Mouse (Mus musculus): ENCODE results near the gene Tarbp2. TPM values are rescaled to one million over a fixed set of nuclear protein-coding genes. Genes with fewer than 3 reads are reported as not detected.

Tarbp2 gene
- 41.7 and 44.3 TPM in 2 replicates for polyA plus RNA-seq (2015; fragmentation: Nextera tagmentation; extraction: Ambion mirVana)

GRCm38 (mm10) chr15:102517976-102518858 lies at the start of gene Tarbp2:
TSS of gene Tarbp2 (plus strand) at chr15:102518192.
- Histone ChIP-seq H3K4me2 (replicated peaks; ENCODE audit: low read depth) (peak within 1 kb of the TSS; percentile 91), H3K9me3 (ENCODE audit: control insufficient read depth, low read length) (no peaks in the 10 kb centered on the region), H3K4me3 (ENCODE audit: low read depth, low read length) (peak within 1 kb of the TSS; percentile 64), H3K27me3 (ENCODE audit: control insufficient read depth, insufficient read depth, low read length) (no peaks in the 10 kb centered on the region), H3K36me3 (ENCODE audit: control insufficient read depth, insufficient read depth, low read length) (peaks cover 3% of the 10 kb centered on the region; the same call in 1 of the 2 replicates), H3K4me1 (replicated peaks; ENCODE audit: control insufficient read depth, insufficient read depth) (no peaks in the 10 kb centered on the region), H3K9ac (ENCODE audit: low read length) (peak within 1 kb of the TSS; percentile 85), H3K27ac (replicated peaks) (peak within 1 kb of the TSS; percentile 99)
- TF ChIP-seq EP300 (optimal IDR thresholded peaks at IDR 0.05) (no peak), CTCF (IDR thresholded peaks at IDR 0.05; ENCODE audit: low read depth) (no peak)
- DNase-seq (ENCODE audit: low spot score) (peak; percentile 100), ATAC-seq (ENCODE audit: low FRiP score, low TSS enrichment) (peak; percentile 95)
- WGBS: under 1% methylated on average over 59 of the region's 60 CpGs

- no peak overlapping the region for H3K4me2 ChIP-seq (replicated peaks; ENCODE audit: low read depth)
- TF ChIP-seq CTCF (IDR thresholded peaks at IDR 0.05; ENCODE audit: low read depth): no peak
- TF ChIP-seq EP300 (optimal IDR thresholded peaks at IDR 0.05): no peak
- H3K4me3 ChIP-seq (ENCODE audit: low read depth, low read length): no peak overlapping the region
- no peaks in the 10 kb centered on the region for H3K27me3 ChIP-seq (ENCODE audit: control insufficient read depth, insufficient read depth, low read length)
- H3K9me3 ChIP-seq (ENCODE audit: control insufficient read depth, low read length): no peaks in the 10 kb centered on the region
- H3K36me3 ChIP-seq (ENCODE audit: control insufficient read depth, insufficient read depth, low read length): no peaks in the 10 kb centered on the region
- H3K9ac ChIP-seq (ENCODE audit: low read length): no peak overlapping the region
- H3K27ac ChIP-seq (replicated peaks): no peak overlapping the region
- ATAC-seq (ENCODE audit: low FRiP score, low TSS enrichment) (no peak), DNase-seq (ENCODE audit: low spot score) (no peak)
- H3K4me1 ChIP-seq (replicated peaks; ENCODE audit: control insufficient read depth, insufficient read depth): no peaks in the 10 kb centered on the region
- 97% methylated on average over 9 of the region's 9 CpGs for WGBS
Measured at GRCm38 (mm10) chr15:102468675-102469370, 49.2 kb upstream of the Tarbp2 start.

GRCm38 (mm10) chr15:102470183-102470604 lies 47.8 kb upstream of the Tarbp2 start, which contains the start of gene Pcbp2:
TSS of gene Pcbp2 (plus strand) at chr15:102470539.
- ATAC-seq (ENCODE audit: low FRiP score, low TSS enrichment): peak; percentile 99
- 0% methylated on average over 31 of the region's 40 CpGs for WGBS
- peak within 1 kb of the TSS; percentile 97 for H3K27ac ChIP-seq (replicated peaks)

GRCm38 (mm10) chr15:102470605-102471294 lies 47.2 kb upstream of the Tarbp2 start:
- Histone ChIP-seq H3K4me1 (replicated peaks; ENCODE audit: control insufficient read depth, insufficient read depth) (no peaks in the 10 kb centered on the region), H3K9ac (ENCODE audit: low read length) (peak overlapping the region; percentile 95), H3K36me3 (ENCODE audit: control insufficient read depth, insufficient read depth, low read length) (no peaks in the 10 kb centered on the region; the same call in 1 of the 2 replicates), H3K9me3 (ENCODE audit: control insufficient read depth, low read length) (no peaks in the 10 kb centered on the region), H3K27me3 (ENCODE audit: control insufficient read depth, insufficient read depth, low read length) (no peaks in the 10 kb centered on the region), H3K4me2 (replicated peaks; ENCODE audit: low read depth) (peak overlapping the region; percentile 63), H3K27ac (replicated peaks) (peak overlapping the region; percentile 97), H3K4me3 (ENCODE audit: low read depth, low read length) (peak overlapping the region; percentile 82)
- DNase-seq (ENCODE audit: low spot score) (peak; percentile 91), ATAC-seq (ENCODE audit: low FRiP score, low TSS enrichment) (peak; percentile 71)
- WGBS: 0% methylated on average over 32 of the region's 67 CpGs
- TF ChIP-seq EP300 (optimal IDR thresholded peaks at IDR 0.05): no peak
- TF ChIP-seq CTCF (IDR thresholded peaks at IDR 0.05; ENCODE audit: low read depth): 0 out of 2 replicates have a peak, but pooled peaks have one; percentile 31

More at GRCm38 (mm10) chr15:102470183-102470604, 47.8 kb upstream of the Tarbp2 start, which contains the start of gene Pcbp2:
- no peaks in the 10 kb centered on the region for H3K36me3 ChIP-seq (ENCODE audit: control insufficient read depth, insufficient read depth, low read length)
- peak within 1 kb of the TSS; percentile 82 for H3K4me3 ChIP-seq (ENCODE audit: low read depth, low read length)
- H3K9ac ChIP-seq (ENCODE audit: low read length): peak within 1 kb of the TSS; percentile 95
- H3K4me2 ChIP-seq (replicated peaks; ENCODE audit: low read depth): peak within 1 kb of the TSS; percentile 63
- TF ChIP-seq CTCF (IDR thresholded peaks at IDR 0.05; ENCODE audit: low read depth) (peak; percentile 94), EP300 (optimal IDR thresholded peaks at IDR 0.05) (no peak)
- H3K9me3 ChIP-seq (ENCODE audit: control insufficient read depth, low read length): no peaks in the 10 kb centered on the region
- peak; percentile 97 for DNase-seq (ENCODE audit: low spot score)
- no peaks in the 10 kb centered on the region for H3K27me3 ChIP-seq (ENCODE audit: control insufficient read depth, insufficient read depth, low read length)
- H3K4me1 ChIP-seq (replicated peaks; ENCODE audit: control insufficient read depth, insufficient read depth): no peaks in the 10 kb centered on the region

GRCm38 (mm10) chr15:102471295-102471645 lies 46.7 kb upstream of the Tarbp2 start:
- Histone ChIP-seq H3K27ac (replicated peaks) (peak overlapping the region; percentile 97), H3K4me2 (replicated peaks; ENCODE audit: low read depth) (peak overlapping the region; percentile 63), H3K27me3 (ENCODE audit: control insufficient read depth, insufficient read depth, low read length) (no peaks in the 10 kb centered on the region), H3K36me3 (ENCODE audit: control insufficient read depth, insufficient read depth, low read length) (no peaks in the 10 kb centered on the region; the same call in 1 of the 2 replicates), H3K4me1 (replicated peaks; ENCODE audit: control insufficient read depth, insufficient read depth) (no peaks in the 10 kb centered on the region), H3K4me3 (ENCODE audit: low read depth, low read length) (peak overlapping the region; percentile 82), H3K9ac (ENCODE audit: low read length) (peak overlapping the region; percentile 95), H3K9me3 (ENCODE audit: control insufficient read depth, low read length) (no peaks in the 10 kb centered on the region)
- ATAC-seq (ENCODE audit: low FRiP score, low TSS enrichment) (no peak), DNase-seq (ENCODE audit: low spot score) (no peak)
- WGBS: 1% methylated on average over 10 of the region's 10 CpGs
- no peak for TF ChIP-seq EP300 (optimal IDR thresholded peaks at IDR 0.05)
- TF ChIP-seq CTCF (IDR thresholded peaks at IDR 0.05; ENCODE audit: low read depth): no peak

Data from stomach, postnatal 0 days (tissue).